Mouse (Mus musculus) liver, postnatal 0 days (tissue): ENCODE results near the gene 1700020D05Rik. TPM values are rescaled to one million over a fixed set of nuclear protein-coding genes. Genes with fewer than 3 reads are reported as not detected.
A peak's percentile ranks its signal among the peaks of the same experiment; 100 is the strongest.

Experiments
- ATAC-seq: fragments of 200-750 bp; cut with Nextera tagmentation; 2 replicates; pipeline ENCODE4 v1.8.0; 2017; ENCODE audit warnings: mild to moderate bottlenecking, moderate library complexity
- DNase-seq: peaks from one replicate; pipeline ENCODE4 v3.0.0-alpha.2; 2016
- H3K27ac ChIP-seq: fragments of 300-500 bp; sonication (generic); 2 replicates; pipeline ENCODE4 v1.5.1; 2014; ENCODE audit warnings: antibody characterized with exemption, moderate library complexity, mild to moderate bottlenecking, low read depth
- H3K27me3 ChIP-seq: fragments of 300-500 bp; sonication (generic); 2 replicates; pipeline ENCODE4 v1.6.1; 2014; ENCODE audit warnings: low read length, control low read depth, mixed read lengths; ENCODE audit not compliant: insufficient read depth
- H3K36me3 ChIP-seq: fragments of 300-500 bp; sonication (generic); replicated peaks from 2 replicates; pipeline ENCODE4 v1.6.1; 2014; ENCODE audit warnings: mild to moderate bottlenecking, control low read depth, low read length, moderate library complexity, mixed read lengths; ENCODE audit not compliant: insufficient read depth
- H3K4me1 ChIP-seq: fragments of 300-500 bp; sonication (generic); 2 replicates; pipeline ENCODE4 v1.6.1; 2014; ENCODE audit warnings: antibody characterized with exemption, mild to moderate bottlenecking, control low read depth; ENCODE audit not compliant: insufficient read depth
- H3K4me2 ChIP-seq: fragments of 300-500 bp; sonication (generic); 2 replicates; pipeline ENCODE4 v1.6.1; 2014; ENCODE audit warnings: low read depth, mild to moderate bottlenecking, low read length, moderate library complexity, mixed read lengths
- H3K4me3 ChIP-seq: fragments of 300-500 bp; sonication (generic); 2 replicates; pipeline ENCODE4 v1.5.1; 2014; ENCODE audit warnings: low read depth, low read length
- H3K9ac ChIP-seq: fragments of 300-500 bp; sonication (generic); replicated peaks from 2 replicates; pipeline ENCODE4 v1.6.1; 2014; ENCODE audit warnings: mild to moderate bottlenecking, moderate library complexity
- H3K9me3 ChIP-seq: fragments of 300-500 bp; sonication (generic); 2 replicates; pipeline ENCODE4 v1.6.1; 2016; ENCODE audit warnings: mild to moderate bottlenecking, control low read depth, low read length, mixed read lengths
- CTCF ChIP-seq: sonication (generic); IDR thresholded peaks from 2 replicates; pipeline ENCODE4 v1.5.1; 2016; ENCODE audit warnings: antibody characterized with exemption, low read depth
- EP300 ChIP-seq: IDR thresholded peaks from 2 replicates; pipeline ENCODE4 v1.6.1; 2016; ENCODE audit warnings: antibody characterized with exemption, low read depth, mild to moderate bottlenecking
- WGBS: fragments of 180-500 bp; shearing (Covaris S2); extraction: QIAGEN DNeasy Blood & Tissue Kit; methylation state at CpG from one replicate; pipeline ENCODE4 v1.1.7; 2014; ENCODE audit not compliant: insufficient replicate concordance; 5-methylcytosine and 5-hydroxymethylcytosine counted together
- polyA plus RNA-seq: library from polyadenylated mRNA; unstranded; fragments of >200 nt; fragmentation: Nextera tagmentation; extraction: Ambion mirVana; gene quantifications from 2 replicates; pipeline ENCODE4 v1.2.1, GENCODE M21; 2015

1700020D05Rik gene
- polyA plus RNA-seq, 1 experiment from 2014 or later, result not detected

- no peak for DNase-seq
- Histone ChIP-seq H3K4me2 (no peak overlapping the region), H3K9ac (no peak overlapping the region), H3K36me3 (peaks cover 2% of the 10 kb centered on the region; the same call in 1 of the 2 replicates), H3K4me1 (0 out of 2 replicates have a peak, but pooled peaks cover 3% of the 10 kb centered on the region), H3K27me3 (peaks cover 23% of the 10 kb centered on the region), H3K4me3 (no peak overlapping the region), H3K9me3 (no peaks in the 10 kb centered on the region), H3K27ac (no peak overlapping the region)
- TF ChIP-seq CTCF (no peak), EP300 (no peak)
- no peak for ATAC-seq
- 86% methylated on average over 18 of the region's 18 CpGs for WGBS
These were observed 25.8 kb downstream of the 1700020D05Rik start for GRCm38 (mm10) chr19:5477668-5478300.

GRCm38 (mm10) chr19:5477004-5477667 lies 26.5 kb downstream of the 1700020D05Rik start:
- no peak overlapping the region for H3K4me3 ChIP-seq
- no peak overlapping the region for H3K4me2 ChIP-seq
- 73% methylated on average over 10 of the region's 10 CpGs for WGBS
- no peak overlapping the region for H3K27ac ChIP-seq
- ATAC-seq (no peak), DNase-seq (no peak)
- TF ChIP-seq CTCF, result no peak
- no peaks in the 10 kb centered on the region for H3K9me3 ChIP-seq
- no peak overlapping the region for H3K9ac ChIP-seq
- H3K4me1 ChIP-seq, result 0 out of 2 replicates have a peak, but pooled peaks cover 3% of the 10 kb centered on the region
- peaks cover 23% of the 10 kb centered on the region for H3K27me3 ChIP-seq
- no peaks in the 10 kb centered on the region for H3K36me3 ChIP-seq

- no peak for DNase-seq
- H3K36me3 ChIP-seq, result no peaks in the 10 kb centered on the region
- H3K9me3 ChIP-seq, result no peaks in the 10 kb centered on the region
- 0 out of 2 replicates have a peak overlapping the region, but pooled peaks have one; percentile 12 for H3K27ac ChIP-seq
- TF ChIP-seq CTCF, result no peak
- no peak for TF ChIP-seq EP300
- H3K9ac ChIP-seq, result peak overlapping the region; percentile 49
- ATAC-seq, result peak; percentile 9; the same call in 1 of the 2 replicates
- H3K4me1 ChIP-seq, result 0 out of 2 replicates have a peak, but pooled peaks cover 3% of the 10 kb centered on the region
- H3K4me2 ChIP-seq, result peak overlapping the region; percentile 78
- 41% methylated on average over 13 of the region's 13 CpGs for WGBS
- peaks cover 23% of the 10 kb centered on the region for H3K27me3 ChIP-seq
- H3K4me3 ChIP-seq, result peak overlapping the region; percentile 45
These were observed 28.4 kb downstream of the 1700020D05Rik start for GRCm38 (mm10) chr19:5475069-5475714.

- peak overlapping the region; percentile 12; the same call in 1 of the 2 replicates for H3K27ac ChIP-seq
- H3K36me3 ChIP-seq, result no peaks in the 10 kb centered on the region
These were observed 29.1 kb downstream of the 1700020D05Rik start for GRCm38 (mm10) chr19:5474281-5475068.

DNA sequence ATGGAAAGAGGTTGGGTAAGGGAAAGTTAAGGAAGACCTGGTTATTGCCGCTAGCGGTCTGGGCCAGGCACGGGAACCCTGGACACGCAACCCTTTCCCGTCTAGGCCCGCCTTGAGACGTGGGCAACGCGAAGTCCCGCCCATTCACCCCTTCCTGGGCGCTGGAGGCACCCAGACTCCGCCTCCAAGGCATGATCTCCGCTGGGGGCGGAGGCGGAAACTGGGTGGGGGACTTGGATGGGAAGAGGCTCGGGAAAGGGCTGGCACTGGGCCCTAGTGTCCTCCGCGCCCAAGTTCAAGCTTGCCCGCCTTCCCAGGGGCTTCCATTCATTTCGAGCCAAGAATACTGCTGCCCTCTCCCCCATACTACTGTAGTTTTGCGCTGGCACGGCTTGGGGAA lies 29.9 kb downstream of the 1700020D05Rik start, which contains the start of gene Efemp2:
Gene Efemp2, plus strand, starts transcription at position 235 of the 400 bp plus-strand sequence.
- peak within 1 kb of the TSS; percentile 78 for H3K4me2 ChIP-seq
- peaks cover 23% of the 10 kb centered on the region for H3K27me3 ChIP-seq
- peak within 1 kb of the TSS; percentile 12; the same call in 1 of the 2 replicates for H3K27ac ChIP-seq
- no peaks in the 10 kb centered on the region for H3K9me3 ChIP-seq
- H3K9ac ChIP-seq, result peak within 1 kb of the TSS; percentile 49
- H3K4me1 ChIP-seq, result 0 out of 2 replicates have a peak, but pooled peaks cover 3% of the 10 kb centered on the region
- peak; percentile 61 for ATAC-seq
- H3K36me3 ChIP-seq, result no peaks in the 10 kb centered on the region
- TF ChIP-seq CTCF (no peak), EP300 (no peak)
- 5% methylated on average over 22 of the region's 22 CpGs for WGBS
- DNase-seq, result peak; percentile 71
- H3K4me3 ChIP-seq, result peak within 1 kb of the TSS; percentile 45

More at GRCm38 (mm10) chr19:5474281-5475068, 29.1 kb downstream of the 1700020D05Rik start:
- Histone ChIP-seq H3K9ac (peak overlapping the region; percentile 49), H3K4me1 (0 out of 2 replicates have a peak, but pooled peaks cover 3% of the 10 kb centered on the region), H3K9me3 (no peaks in the 10 kb centered on the region), H3K4me2 (peak overlapping the region; percentile 78), H3K27me3 (peaks cover 23% of the 10 kb centered on the region), H3K4me3 (peak overlapping the region; percentile 45)
- peak; percentile 59 for ATAC-seq
- TF ChIP-seq EP300, result no peak
- TF ChIP-seq CTCF, result no peak
- WGBS, result 3% methylated on average over 28 of the region's 68 CpGs
- peak; percentile 35 for DNase-seq
